Mouse (Mus musculus) forebrain, embryonic 14.5 days (tissue): ENCODE measurements at regions not wholly inside any gene's neighbourhood (a gene's known extent, or its start where the extent isn't known, plus 50 kb on each side); places are given as distances from the start of the nearest gene placed in this dataset.
"Not testable (repeated sequence)": the region's sequence is repeated elsewhere in the genome, so short reads cannot be mapped to it uniquely, and the experiment has no call there.

Experiments used
- ATAC-seq: fragments of 200-750 bp; cut with Nextera tagmentation; 2 replicates; pipeline ENCODE4 v1.8.0; 2017; ENCODE audit warnings: mild to moderate bottlenecking, moderate library complexity
- DNase-seq: peaks from one replicate; pipeline ENCODE4 v3.0.0-alpha.2; 2015; ENCODE audit warnings: low spot score
- H3K27ac ChIP-seq: fragments of 300-500 bp; sonication (generic); 2 replicates; pipeline ENCODE4 v1.5.1; 2014; ENCODE audit warnings: low read depth, mild to moderate bottlenecking, control low read depth, low read length, moderate library complexity
- H3K27me3 ChIP-seq: fragments of 300-500 bp; sonication (generic); replicated peaks from 2 replicates; pipeline ENCODE4 v1.6.1; 2014; ENCODE audit warnings: low read length, control low read depth, mixed read lengths; ENCODE audit not compliant: control insufficient read depth, insufficient read depth
- H3K36me3 ChIP-seq: fragments of 300-500 bp; sonication (generic); 2 replicates; pipeline ENCODE4 v1.6.1; 2014; ENCODE audit warnings: low read length, control low read depth; ENCODE audit not compliant: control insufficient read depth, insufficient read depth
- H3K4me1 ChIP-seq: fragments of 300-500 bp; sonication (generic); 2 replicates; pipeline ENCODE4 v1.6.1; 2014; ENCODE audit warnings: antibody characterized with exemption, low read length, control low read depth; ENCODE audit not compliant: control insufficient read depth, insufficient read depth
- H3K4me2 ChIP-seq: fragments of 300-500 bp; sonication (generic); 2 replicates; pipeline ENCODE4 v1.6.1; 2014; ENCODE audit warnings: mild to moderate bottlenecking, control low read depth, low read length
- H3K4me3 ChIP-seq: fragments of 300-500 bp; sonication (generic); 2 replicates; pipeline ENCODE4 v1.5.1; 2014; ENCODE audit warnings: low read depth, low read length, control low read depth
- H3K9ac ChIP-seq: fragments of 300-500 bp; sonication (generic); 2 replicates; pipeline ENCODE4 v1.6.1; 2014; ENCODE audit warnings: mild to moderate bottlenecking, low read length, control low read depth, moderate library complexity
- H3K9me3 ChIP-seq: fragments of 300-500 bp; sonication (generic); replicated peaks from 2 replicates; pipeline ENCODE4 v1.6.1; 2016; ENCODE audit warnings: low read length, control low read depth, mixed read lengths; ENCODE audit not compliant: control insufficient read depth
- WGBS: fragments of 180-500 bp; shearing (Covaris S2); extraction: QIAGEN DNeasy Blood & Tissue Kit; methylation state at CpG from one replicate; pipeline ENCODE4 v1.1.7; 2014; 5-methylcytosine and 5-hydroxymethylcytosine counted together

DNA sequence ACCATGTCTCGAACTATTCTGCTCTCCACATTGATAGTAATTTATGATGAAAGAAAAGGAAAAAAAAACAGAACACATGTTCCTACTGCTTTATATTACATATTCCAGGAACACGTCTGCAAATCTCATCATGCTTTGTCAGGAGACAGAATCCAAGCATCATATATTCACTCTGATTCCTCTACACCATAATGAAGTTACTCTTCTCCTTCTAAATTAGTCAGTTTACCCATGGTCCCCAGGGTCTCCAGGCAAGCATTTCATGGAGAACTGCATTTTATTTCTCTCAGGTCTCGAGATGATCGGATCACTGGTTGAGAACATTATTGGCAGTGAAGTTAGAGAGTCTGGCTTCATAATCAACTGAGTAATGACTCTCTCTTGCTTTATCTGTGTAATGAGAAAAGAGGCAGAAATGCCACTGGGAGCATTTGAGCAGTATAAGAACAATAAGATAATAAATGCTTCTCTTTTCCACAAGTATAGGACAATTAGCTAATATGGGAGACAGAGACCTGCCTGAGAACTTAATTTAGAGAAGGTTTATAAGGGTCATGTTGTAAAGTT, 97.8 kb upstream of the Prl start:
- no peak overlapping the region for H3K27ac ChIP-seq
- H3K4me1 ChIP-seq: no peaks in the 10 kb centered on the region
- DNase-seq (no peak), ATAC-seq (no peak)
- no peak overlapping the region for H3K9ac ChIP-seq
- no peaks in the 10 kb centered on the region for H3K9me3 ChIP-seq
- no peaks in the 10 kb centered on the region for H3K36me3 ChIP-seq
- no peaks in the 10 kb centered on the region for H3K27me3 ChIP-seq
- no peak overlapping the region for H3K4me3 ChIP-seq
- WGBS: 90% methylated on average over 4 of the region's 4 CpGs
- no peak overlapping the region for H3K4me2 ChIP-seq

DNA sequence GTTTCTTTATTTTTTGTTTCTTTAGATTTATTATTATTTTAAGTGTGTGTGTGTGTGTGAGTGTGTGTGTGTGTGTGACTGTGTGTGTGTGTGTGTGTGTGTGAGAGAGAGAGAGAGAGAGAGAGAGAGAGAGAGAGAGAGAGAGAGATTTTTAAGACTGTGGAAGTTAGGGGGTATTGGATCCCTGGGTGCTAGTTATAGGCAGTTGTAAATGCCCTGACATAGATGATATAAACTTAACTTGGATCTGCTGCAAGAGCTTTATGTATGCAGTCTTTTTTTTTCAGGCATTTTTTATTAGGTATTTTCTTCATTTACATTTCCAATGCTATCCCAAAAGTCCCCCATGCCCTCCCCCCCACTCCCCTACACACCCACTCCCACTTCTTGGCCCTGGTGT, 96.8 kb upstream of the Prl start:
- not testable (repeated sequence) for H3K4me3 ChIP-seq, H3K4me1 ChIP-seq, H3K27ac ChIP-seq, ATAC-seq, H3K9ac ChIP-seq, H3K9me3 ChIP-seq, DNase-seq, H3K4me2 ChIP-seq, H3K27me3 ChIP-seq, H3K36me3 ChIP-seq

DNA sequence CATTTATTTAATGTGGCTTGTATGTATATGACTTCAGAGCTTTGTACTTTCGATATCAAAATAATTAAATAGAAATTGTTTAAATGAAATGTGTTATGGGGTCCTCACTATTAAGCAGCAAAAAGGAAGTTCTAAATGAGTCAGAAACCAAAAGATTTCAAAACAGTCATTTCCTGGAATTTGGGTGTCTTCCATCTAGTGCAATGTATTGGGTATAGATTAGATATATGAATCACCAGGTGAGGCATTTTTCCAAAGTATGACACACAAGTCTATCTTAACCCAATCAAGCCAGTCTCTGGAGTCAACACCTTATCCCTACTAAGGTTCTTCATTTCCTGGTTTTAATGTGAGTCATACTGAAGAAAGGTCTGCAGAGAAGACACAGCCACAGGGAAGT, 81.3 kb upstream of the Prl start:
- 94% methylated on average over 1 of the region's 1 CpGs for WGBS
- Histone ChIP-seq H3K4me2 (no peak overlapping the region), H3K36me3 (no peaks in the 10 kb centered on the region), H3K4me1 (no peaks in the 10 kb centered on the region), H3K27me3 (no peaks in the 10 kb centered on the region), H3K9me3 (no peaks in the 10 kb centered on the region), H3K4me3 (no peak overlapping the region), H3K9ac (no peak overlapping the region), H3K27ac (no peak overlapping the region)
- ATAC-seq (no peak), DNase-seq (no peak)

DNA sequence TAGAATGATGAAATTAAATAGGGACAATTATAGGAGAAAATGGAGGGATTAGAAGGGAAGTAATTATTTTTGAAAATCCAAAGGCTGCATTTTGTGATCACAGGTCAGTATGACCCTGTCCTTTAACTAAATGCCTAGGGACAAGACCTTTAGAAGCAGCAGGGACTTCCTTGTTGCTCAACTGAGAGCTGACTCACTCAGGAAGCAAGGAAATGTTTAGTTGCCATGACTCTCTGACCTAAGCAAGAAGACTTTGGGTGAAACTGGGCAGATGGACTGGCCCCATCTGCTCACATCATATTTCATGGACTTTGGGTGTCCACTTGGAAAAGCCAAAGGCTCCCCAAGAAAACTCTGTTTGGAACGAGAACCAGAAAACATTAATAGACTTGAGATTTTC, 76.9 kb upstream of the Prl start:
- Histone ChIP-seq H3K27me3 (no peaks in the 10 kb centered on the region), H3K9me3 (no peaks in the 10 kb centered on the region), H3K36me3 (no peaks in the 10 kb centered on the region), H3K4me3 (no peak overlapping the region), H3K4me2 (no peak overlapping the region), H3K27ac (no peak overlapping the region), H3K9ac (no peak overlapping the region), H3K4me1 (no peaks in the 10 kb centered on the region)
- no peak for DNase-seq
- no peak for ATAC-seq
- 89% methylated on average over 1 of the region's 1 CpGs for WGBS
